Mouse (Mus musculus) hindbrain, embryonic 11.5 days (tissue): ENCODE results near the gene Ptprg. TPM values are rescaled to one million over a fixed set of nuclear protein-coding genes. Genes with fewer than 3 reads are reported as not detected.

ENCODE experiments used
- ATAC-seq: fragments of 200-750 bp; cut with Nextera tagmentation; 2 replicates; pipeline ENCODE4 v1.8.0; 2017; ENCODE audit warnings: mild to moderate bottlenecking, moderate TSS enrichment, moderate library complexity; ENCODE audit not compliant: low FRiP score
- DNase-seq: peaks from one replicate; pipeline ENCODE4 v3.0.0-alpha.2; 2015; ENCODE audit warnings: low spot score
- H3K27ac ChIP-seq: fragments of 300-500 bp; sonication (generic); 2 replicates; pipeline ENCODE4 v1.5.1; 2014; ENCODE audit warnings: mild to moderate bottlenecking, low read depth, low read length
- H3K27me3 ChIP-seq: fragments of 300-500 bp; sonication (generic); 2 replicates; pipeline ENCODE4 v1.6.1; 2014; ENCODE audit warnings: mild to moderate bottlenecking, low read length, moderate library complexity, mixed read lengths; ENCODE audit not compliant: control insufficient read depth, insufficient read depth
- H3K36me3 ChIP-seq: fragments of 300-500 bp; sonication (generic); 2 replicates; pipeline ENCODE4 v1.6.1; 2014; ENCODE audit warnings: mild to moderate bottlenecking, low read length, moderate library complexity, mixed read lengths; ENCODE audit not compliant: control insufficient read depth, insufficient read depth
- H3K4me1 ChIP-seq: fragments of 300-500 bp; sonication (generic); replicated peaks from 2 replicates; pipeline ENCODE4 v1.6.1; 2014; ENCODE audit warnings: low read length, mixed read lengths; ENCODE audit not compliant: control insufficient read depth, insufficient read depth
- H3K4me2 ChIP-seq: fragments of 300-500 bp; sonication (generic); replicated peaks from 2 replicates; pipeline ENCODE4 v1.6.1; 2014; ENCODE audit warnings: mild to moderate bottlenecking, low read depth, low read length
- H3K4me3 ChIP-seq: fragments of 300-500 bp; sonication (generic); 2 replicates; pipeline ENCODE4 v1.5.1; 2014; ENCODE audit warnings: low read depth, low read length
- H3K9ac ChIP-seq: fragments of 300-500 bp; sonication (generic); 2 replicates; pipeline ENCODE4 v1.6.1; 2014; ENCODE audit warnings: low read depth, low read length
- H3K9me3 ChIP-seq: fragments of 300-500 bp; sonication (generic); 2 replicates; pipeline ENCODE4 v1.6.1; 2016; ENCODE audit warnings: low read length; ENCODE audit not compliant: control insufficient read depth
- WGBS: fragments of 180-500 bp; shearing (Covaris S2); extraction: QIAGEN DNeasy Blood & Tissue Kit; methylation state at CpG from one replicate; pipeline ENCODE4 v1.1.7; 2014; 5-methylcytosine and 5-hydroxymethylcytosine counted together
- polyA plus RNA-seq: library from polyadenylated mRNA; unstranded; fragments of >200 nt; fragmentation: Nextera tagmentation; extraction: Ambion mirVana; gene quantifications from 2 replicates; pipeline ENCODE4 v1.2.1, GENCODE M21; 2014

Ptprg gene
- polyA plus RNA-seq, 1 experiment from 2014 or later: 45.0 TPM

DNA sequence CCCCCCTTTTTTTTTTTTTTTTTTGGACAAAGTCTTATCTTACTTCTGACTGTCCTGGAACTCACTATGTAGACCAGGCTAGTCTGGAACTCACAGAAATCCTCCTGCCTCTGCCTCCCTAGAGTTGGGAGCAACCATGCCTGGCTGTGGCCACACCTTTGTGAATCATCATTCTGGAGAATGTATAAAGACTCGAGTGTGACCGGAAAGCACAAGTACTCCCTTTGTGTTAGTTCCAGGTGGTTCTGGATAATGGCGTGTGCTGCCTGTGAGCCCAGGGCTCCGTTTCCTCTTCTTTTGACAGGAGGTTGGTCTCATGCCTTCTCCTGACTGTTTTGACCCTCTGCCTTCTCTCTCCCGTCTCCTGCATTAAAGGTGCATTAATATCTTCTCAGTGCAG is 41.0 kb downstream of the Ptprg start:
- Histone ChIP-seq H3K27ac (no peak overlapping the region), H3K36me3 (no peaks in the 10 kb centered on the region), H3K4me3 (no peak overlapping the region), H3K9ac (no peak overlapping the region), H3K4me2 (no peak overlapping the region), H3K27me3 (no peaks in the 10 kb centered on the region), H3K9me3 (no peaks in the 10 kb centered on the region), H3K4me1 (no peaks in the 10 kb centered on the region)
- ATAC-seq (no peak), DNase-seq (no peak)
- 85% methylated on average over 5 of the region's 5 CpGs for WGBS

DNA sequence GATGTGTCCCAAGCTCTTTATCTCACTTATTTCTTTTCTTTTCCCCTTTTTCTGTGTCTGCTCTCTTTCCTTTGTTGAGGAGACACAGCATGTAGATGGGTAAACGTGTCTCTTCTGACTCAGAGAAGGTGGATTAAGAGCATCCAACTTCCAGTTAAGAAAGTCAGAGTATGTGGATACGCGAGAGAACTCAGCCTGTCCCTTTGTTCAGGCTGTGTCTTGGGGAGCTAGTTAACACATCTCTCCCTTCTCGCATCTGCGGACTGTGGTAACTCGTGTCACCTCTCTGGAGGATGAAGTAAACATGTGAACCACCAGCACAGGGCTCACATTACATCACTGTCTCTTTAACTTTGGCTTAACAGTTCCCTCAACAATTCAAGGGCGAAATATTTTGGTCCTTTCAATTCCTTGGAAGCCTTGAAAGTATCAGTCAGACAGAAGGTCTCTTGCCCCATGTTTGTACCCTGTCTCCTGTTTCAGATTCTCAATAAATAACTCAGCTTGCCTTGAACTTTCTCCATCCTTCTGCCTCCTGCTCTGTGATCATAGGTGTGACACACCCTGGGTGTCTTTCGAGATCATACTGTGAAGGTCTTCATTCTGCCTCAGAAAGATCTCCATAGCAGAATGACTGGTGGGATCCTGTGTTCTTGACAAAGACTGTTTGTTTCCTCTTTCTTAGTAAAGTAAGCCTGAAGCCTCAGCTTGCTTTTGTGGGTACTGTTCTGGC is 51.0 kb downstream of the Ptprg start:
- 64% methylated on average over 8 of the region's 8 CpGs for WGBS
- no peaks in the 10 kb centered on the region for H3K9me3 ChIP-seq

DNA sequence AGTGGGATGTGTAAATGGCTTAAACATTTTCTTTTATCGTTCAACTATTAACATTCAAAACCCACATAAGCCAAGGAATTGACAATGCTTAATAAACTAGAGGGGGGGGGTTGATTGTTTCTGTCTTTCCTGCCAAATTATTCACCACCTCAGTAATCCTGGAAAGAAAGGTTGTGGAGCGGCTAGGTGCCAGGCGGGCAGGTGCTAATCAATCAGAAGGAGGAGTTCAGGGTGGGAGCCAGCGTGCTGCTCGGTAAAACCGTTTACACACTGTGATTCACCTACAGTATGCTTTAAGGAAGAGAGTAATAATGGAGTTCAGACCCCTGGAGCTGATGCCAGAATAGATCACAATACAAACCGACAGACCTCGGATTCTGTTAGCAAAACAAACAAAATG is 55.0 kb downstream of the Ptprg start:
- H3K4me3 ChIP-seq: no peak overlapping the region
- no peaks in the 10 kb centered on the region; the same call in 1 of the 2 replicates for H3K4me1 ChIP-seq
- ATAC-seq (no peak), DNase-seq (no peak)
- no peak overlapping the region for H3K4me2 ChIP-seq
- 68% methylated on average over 8 of the region's 8 CpGs for WGBS
- no peak overlapping the region for H3K27ac ChIP-seq
- H3K27me3 ChIP-seq: no peaks in the 10 kb centered on the region
- no peaks in the 10 kb centered on the region for H3K36me3 ChIP-seq
- no peak overlapping the region for H3K9ac ChIP-seq
- H3K9me3 ChIP-seq: no peaks in the 10 kb centered on the region

More for the DNA sequence above, 51.0 kb downstream of the Ptprg start:
- ATAC-seq (no peak), DNase-seq (no peak)
- Histone ChIP-seq H3K4me1 (no peaks in the 10 kb centered on the region; the same call in 1 of the 2 replicates), H3K27ac (no peak overlapping the region), H3K4me2 (no peak overlapping the region), H3K9ac (no peak overlapping the region), H3K27me3 (no peaks in the 10 kb centered on the region), H3K36me3 (no peaks in the 10 kb centered on the region), H3K4me3 (no peak overlapping the region)

DNA sequence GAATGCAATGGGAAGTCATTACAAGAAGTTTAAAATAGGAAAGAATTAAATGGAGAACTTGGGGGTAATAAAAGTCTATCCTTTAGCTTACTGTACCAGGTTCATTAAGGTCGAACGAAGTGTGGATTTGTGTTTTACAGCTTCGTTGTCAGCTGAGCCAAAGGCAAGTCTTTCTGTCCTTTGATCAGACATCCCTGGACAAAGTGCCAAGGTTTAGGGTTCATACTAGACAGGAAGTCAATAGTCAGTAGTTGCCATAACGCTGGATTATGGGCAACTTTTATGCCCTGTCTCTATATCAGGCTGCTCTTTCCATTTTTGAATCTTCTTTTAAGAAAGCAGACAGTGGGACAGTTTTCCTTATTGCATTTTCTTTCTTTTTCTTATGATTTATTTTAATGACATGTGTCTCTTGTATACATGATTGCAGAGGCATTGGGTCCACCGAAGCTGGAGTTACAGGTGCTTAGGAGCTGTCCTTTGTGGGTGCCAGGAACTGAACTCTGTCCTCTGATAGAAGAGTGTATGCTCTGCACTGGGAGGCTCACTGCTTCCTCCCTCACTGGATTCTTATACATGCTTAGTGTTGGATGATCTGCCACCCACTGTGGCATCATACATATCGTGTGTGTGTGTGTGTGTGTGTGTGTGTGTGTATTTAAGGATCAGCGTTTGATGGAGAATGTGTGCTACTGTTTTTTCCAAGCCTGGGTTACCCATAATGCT is 56.7 kb downstream of the Ptprg start:
- no peak for DNase-seq
- Histone ChIP-seq H3K36me3 (no peaks in the 10 kb centered on the region), H3K27ac (no peak overlapping the region), H3K4me1 (no peaks in the 10 kb centered on the region; the same call in 1 of the 2 replicates), H3K9ac (no peak overlapping the region), H3K27me3 (no peaks in the 10 kb centered on the region), H3K4me2 (no peak overlapping the region), H3K4me3 (no peak overlapping the region), H3K9me3 (no peaks in the 10 kb centered on the region)
- WGBS: 90% methylated on average over 7 of the region's 7 CpGs
- ATAC-seq: no peak

DNA sequence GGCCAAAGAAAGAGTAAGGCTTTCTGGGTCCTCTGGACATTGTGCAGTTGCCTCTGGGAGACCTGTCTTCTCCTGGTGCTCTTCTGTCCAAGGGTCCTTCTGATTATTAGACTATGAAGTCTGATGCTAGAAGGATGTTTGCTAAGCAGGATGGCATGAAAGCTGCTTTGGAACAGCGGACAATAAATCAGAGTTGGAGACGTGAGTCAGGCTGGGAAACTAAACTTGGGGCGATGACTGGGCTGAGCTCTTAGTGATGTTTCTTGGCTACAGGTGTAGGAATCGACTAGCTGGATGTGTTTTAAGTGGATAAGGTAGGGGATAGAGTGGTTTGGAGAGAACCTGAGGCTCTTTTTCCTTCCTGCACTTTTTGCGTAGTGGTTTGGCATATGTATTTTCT is 59.1 kb downstream of the Ptprg start:
- no peak overlapping the region for H3K4me3 ChIP-seq
- H3K36me3 ChIP-seq: no peaks in the 10 kb centered on the region
- no peaks in the 10 kb centered on the region for H3K27me3 ChIP-seq
- no peak for ATAC-seq
- H3K4me2 ChIP-seq: no peak overlapping the region
- WGBS: 92% methylated on average over 5 of the region's 5 CpGs
- H3K9me3 ChIP-seq: no peaks in the 10 kb centered on the region
- H3K27ac ChIP-seq: no peak overlapping the region
- H3K9ac ChIP-seq: no peak overlapping the region
- no peak for DNase-seq
- no peaks in the 10 kb centered on the region; the same call in 1 of the 2 replicates for H3K4me1 ChIP-seq

DNA sequence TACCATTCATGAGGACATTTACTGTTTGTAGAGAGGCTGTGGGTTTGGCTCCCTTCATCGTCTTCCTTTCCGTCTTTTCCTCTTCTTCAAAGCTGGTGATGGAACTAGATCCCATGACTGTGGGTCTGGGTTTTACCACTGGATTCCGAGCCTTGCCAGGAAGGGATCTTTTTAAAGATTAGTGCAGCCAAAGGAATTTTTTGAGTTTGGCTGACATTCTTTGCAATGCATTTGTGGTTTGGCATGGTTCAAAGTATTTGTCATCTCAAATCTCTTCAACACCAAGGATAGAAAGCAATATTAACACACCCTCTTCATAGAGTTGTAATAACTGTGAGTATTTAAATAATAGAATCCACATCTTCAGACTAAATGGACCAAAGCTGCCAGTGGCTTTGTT is 59.8 kb downstream of the Ptprg start:
- DNase-seq: no peak
- Histone ChIP-seq H3K4me3 (no peak overlapping the region), H3K27ac (no peak overlapping the region), H3K9me3 (no peaks in the 10 kb centered on the region), H3K4me1 (no peaks in the 10 kb centered on the region; the same call in 1 of the 2 replicates), H3K27me3 (no peaks in the 10 kb centered on the region), H3K4me2 (no peak overlapping the region), H3K36me3 (no peaks in the 10 kb centered on the region), H3K9ac (no peak overlapping the region)
- ATAC-seq: no peak
- WGBS: 93% methylated on average over 3 of the region's 3 CpGs

DNA sequence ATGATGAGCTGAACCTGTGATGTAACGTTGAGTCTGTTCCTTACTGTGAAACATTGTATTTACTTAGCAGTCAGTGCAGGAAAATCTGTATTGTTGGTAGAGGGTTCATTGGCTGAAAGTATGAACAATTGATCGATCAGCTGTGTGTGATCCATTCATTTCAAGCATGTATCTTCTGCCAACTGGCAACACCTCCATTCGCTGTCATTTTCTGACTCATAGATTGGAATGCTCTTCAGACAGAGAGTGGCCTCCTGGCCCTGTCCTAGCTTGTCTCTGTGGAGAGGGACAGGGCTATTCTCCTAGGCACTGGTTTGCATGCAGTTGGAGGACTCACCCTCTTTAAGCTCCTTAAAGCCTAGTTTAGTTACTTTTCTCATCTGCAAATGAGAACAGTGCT is 62.4 kb downstream of the Ptprg start:
- Histone ChIP-seq H3K9ac (no peak overlapping the region), H3K4me2 (no peak overlapping the region), H3K27ac (no peak overlapping the region), H3K9me3 (no peaks in the 10 kb centered on the region), H3K4me1 (no peaks in the 10 kb centered on the region; the same call in 1 of the 2 replicates), H3K36me3 (no peaks in the 10 kb centered on the region), H3K4me3 (no peak overlapping the region), H3K27me3 (no peaks in the 10 kb centered on the region)
- DNase-seq: no peak
- WGBS: 77% methylated on average over 3 of the region's 3 CpGs
- no peak for ATAC-seq

DNA sequence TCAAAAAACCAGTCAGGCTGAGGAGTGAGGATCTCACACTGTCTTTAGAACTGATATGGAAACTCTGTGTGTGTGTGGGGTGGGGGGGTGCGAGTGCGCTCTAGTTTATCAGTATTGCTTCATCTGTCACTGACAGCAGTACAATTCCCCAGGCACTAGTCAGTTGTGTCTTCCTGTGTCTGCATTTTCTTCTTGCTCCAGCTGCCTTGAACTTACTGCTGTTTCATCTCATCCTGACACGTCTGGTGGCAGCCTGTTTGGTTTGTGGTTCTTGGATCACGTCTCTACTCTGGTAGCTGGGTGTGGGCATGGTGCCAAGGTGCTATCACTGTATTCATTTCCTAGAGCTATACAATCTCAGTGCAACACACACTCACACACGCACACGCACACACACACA is 64.0 kb downstream of the Ptprg start:
- WGBS: 83% methylated on average over 6 of the region's 6 CpGs
- no peaks in the 10 kb centered on the region for H3K36me3 ChIP-seq
- H3K9me3 ChIP-seq: no peaks in the 10 kb centered on the region
- H3K27me3 ChIP-seq: no peaks in the 10 kb centered on the region
- H3K4me3 ChIP-seq: no peak overlapping the region
- no peak overlapping the region for H3K4me2 ChIP-seq
- ATAC-seq (no peak), DNase-seq (no peak)
- H3K9ac ChIP-seq: no peak overlapping the region
- no peaks in the 10 kb centered on the region; the same call in 1 of the 2 replicates for H3K4me1 ChIP-seq
- no peak overlapping the region for H3K27ac ChIP-seq
